Mouse (Mus musculus) 416B (cell line): ENCODE measurements at regions not wholly inside any gene's neighbourhood (a gene's known extent, or its start where the extent isn't known, plus 50 kb on each side); places are given as distances from the start of the nearest gene placed in this dataset.

Source experiments
- DNase-seq: peaks from one replicate; pipeline ENCODE4 v3.0.0; 2011; ENCODE audit warnings: low read depth

- DNase-seq = no peak
These were observed 503.2 kb upstream of the Smim15 start for GRCm38 (mm10) chr13:107540784-107541634.

GRCm38 (mm10) chr13:107540305-107540704 lies 503.9 kb upstream of the Smim15 start:
- DNase-seq = no peak

GRCm38 (mm10) chr13:107539867-107540266 lies 504.4 kb upstream of the Smim15 start:
- DNase-seq = no peak

GRCm38 (mm10) chr13:107539326-107539725 lies 504.9 kb upstream of the Smim15 start:
- DNase-seq = no peak

GRCm38 (mm10) chr13:107535213-107535612 lies 509.0 kb upstream of the Smim15 start:
- peak; percentile 9 for DNase-seq

GRCm38 (mm10) chr13:107533323-107533722 lies 510.9 kb upstream of the Smim15 start:
- DNase-seq = no peak

- no peak for DNase-seq
These were observed 509.6 kb upstream of the Kif2a start for GRCm38 (mm10) chr13:107531528-107531927.

GRCm38 (mm10) chr13:107531026-107531425 lies 509.1 kb upstream of the Kif2a start:
- no peak for DNase-seq

- no peak for DNase-seq
These were observed 508.5 kb upstream of the Kif2a start for GRCm38 (mm10) chr13:107530392-107530791.

- DNase-seq = no peak
These were observed 507.0 kb upstream of the Kif2a start for GRCm38 (mm10) chr13:107528724-107529456.

- DNase-seq = no peak
These were observed 501.0 kb upstream of the Kif2a start for GRCm38 (mm10) chr13:107522942-107523341.

GRCm38 (mm10) chr13:107514236-107514635 lies 492.3 kb upstream of the Kif2a start:
- DNase-seq = no peak

- DNase-seq = no peak
These were observed 491.6 kb upstream of the Kif2a start for GRCm38 (mm10) chr13:107513274-107514146.

- no peak for DNase-seq
These were observed 485.4 kb upstream of the Kif2a start for GRCm38 (mm10) chr13:107507336-107507735.

GRCm38 (mm10) chr13:107506832-107507231 lies 484.9 kb upstream of the Kif2a start:
- no peak for DNase-seq

- DNase-seq = no peak
These were observed 483.4 kb upstream of the Kif2a start for GRCm38 (mm10) chr13:107505318-107505717.

- DNase-seq = no peak
These were observed 480.3 kb upstream of the Kif2a start for GRCm38 (mm10) chr13:107502261-107502660.

GRCm38 (mm10) chr13:107500776-107501489 lies 479.0 kb upstream of the Kif2a start:
- no peak for DNase-seq

GRCm38 (mm10) chr13:107499296-107499695 lies 477.4 kb upstream of the Kif2a start:
- DNase-seq = no peak

GRCm38 (mm10) chr13:107495161-107495732 lies 473.3 kb upstream of the Kif2a start:
- no peak for DNase-seq

- no peak for DNase-seq
These were observed 471.8 kb upstream of the Kif2a start for GRCm38 (mm10) chr13:107493765-107494164.
